Mouse (Mus musculus) A20 (cell line): ENCODE measurements around the gene Gcnt1.
A peak's percentile ranks its signal among the peaks of the same experiment; 100 is the strongest.

ENCODE experiments used
- DNase-seq: peaks from one replicate; pipeline ENCODE4 v3.0.0-alpha.2; 2011; ENCODE audit warnings: low read depth, low spot score

The Gcnt1 gene

DNA sequence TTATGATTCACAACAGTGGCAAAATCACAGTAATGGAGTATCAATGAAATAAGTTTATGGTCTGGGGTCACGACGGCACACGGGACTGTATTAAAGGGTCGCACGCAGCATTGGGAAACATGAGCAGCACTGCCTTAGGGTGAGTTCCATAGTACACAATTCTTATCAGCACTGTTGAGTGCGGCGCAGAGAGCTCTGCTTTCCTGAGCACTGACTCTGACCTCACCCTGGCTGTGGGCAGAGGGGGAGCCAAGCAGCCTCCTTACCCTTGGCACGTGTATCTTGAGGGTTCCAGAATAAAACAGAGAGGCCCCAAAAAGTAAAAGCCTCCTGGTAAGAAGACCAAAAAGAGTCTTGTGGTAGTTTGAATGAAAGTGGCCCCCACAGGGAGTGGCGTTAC, 4.1 kb downstream of the Gcnt1 start:
- no peak for DNase-seq

DNA sequence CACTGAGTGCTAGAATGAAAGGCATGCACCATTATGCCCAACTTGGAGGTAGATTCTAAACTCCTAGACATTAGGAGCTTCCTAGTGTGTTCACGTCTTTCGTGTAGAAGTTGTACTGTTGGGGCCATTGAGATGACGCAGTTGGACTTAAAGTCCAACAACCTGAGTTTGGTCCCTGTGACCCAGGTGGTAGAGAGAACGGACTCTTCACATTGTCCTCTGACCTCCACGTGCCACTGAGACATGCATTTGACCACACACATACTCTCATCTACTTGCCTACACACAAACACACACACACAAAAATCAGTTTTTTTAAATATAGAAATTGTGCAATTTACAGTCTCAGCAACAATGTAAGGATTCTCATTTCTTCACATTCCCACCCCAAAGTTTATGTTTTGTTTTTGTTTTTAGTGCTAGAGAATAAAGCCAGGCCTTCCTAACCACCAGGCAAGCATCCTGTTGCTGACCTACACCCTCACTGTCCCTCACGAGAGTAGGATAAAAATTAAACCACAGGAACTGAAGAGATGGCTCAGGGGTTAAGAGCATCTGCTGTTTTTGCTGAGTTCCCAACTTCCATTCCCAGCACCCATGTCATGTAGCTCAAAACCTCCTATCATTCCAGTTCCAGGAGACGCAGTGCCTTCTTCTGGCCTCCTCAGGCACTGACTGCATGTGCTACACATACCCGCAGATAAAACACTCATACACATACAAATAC, 6.1 kb downstream of the Gcnt1 start:
- no peak for DNase-seq

DNA sequence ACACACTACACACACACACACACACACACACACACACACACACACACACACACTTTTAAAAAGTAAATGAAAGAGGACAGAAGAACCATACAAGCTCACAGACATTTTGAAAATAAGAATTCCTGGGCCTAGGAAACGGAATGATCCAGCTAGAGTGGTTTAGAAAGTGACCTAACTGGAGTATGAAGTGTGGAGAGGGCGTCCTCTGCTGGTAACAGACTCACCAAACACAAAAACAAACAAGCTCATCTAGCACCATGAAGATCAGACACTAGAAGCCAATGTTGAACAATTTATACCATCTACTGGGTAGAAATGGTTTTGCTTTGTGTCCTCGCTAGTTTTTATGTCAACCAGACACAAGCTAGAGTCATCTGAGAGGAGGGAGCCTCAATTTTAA, 7.9 kb downstream of the Gcnt1 start:
- DNase-seq: peak; percentile 55

DNA sequence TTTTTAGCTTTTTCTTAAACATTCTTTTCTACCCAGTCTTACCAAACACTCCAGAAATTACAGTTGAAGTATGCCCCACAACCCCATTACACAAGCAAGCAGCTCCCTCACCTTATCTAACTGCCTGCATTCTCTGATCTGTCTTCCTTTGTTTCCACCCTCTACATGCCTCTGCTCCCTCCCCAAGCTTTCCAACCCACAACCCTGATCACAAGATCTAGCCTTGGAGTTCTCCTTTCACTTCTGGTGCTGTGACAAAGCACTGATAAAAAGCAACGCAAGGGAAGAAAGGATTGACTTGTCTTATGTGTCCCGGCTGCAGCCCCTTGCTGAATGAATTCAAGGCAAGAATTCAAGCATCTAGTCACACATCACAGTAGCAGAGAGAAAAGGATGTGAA, 11.5 kb downstream of the Gcnt1 start:
- no peak for DNase-seq

DNA sequence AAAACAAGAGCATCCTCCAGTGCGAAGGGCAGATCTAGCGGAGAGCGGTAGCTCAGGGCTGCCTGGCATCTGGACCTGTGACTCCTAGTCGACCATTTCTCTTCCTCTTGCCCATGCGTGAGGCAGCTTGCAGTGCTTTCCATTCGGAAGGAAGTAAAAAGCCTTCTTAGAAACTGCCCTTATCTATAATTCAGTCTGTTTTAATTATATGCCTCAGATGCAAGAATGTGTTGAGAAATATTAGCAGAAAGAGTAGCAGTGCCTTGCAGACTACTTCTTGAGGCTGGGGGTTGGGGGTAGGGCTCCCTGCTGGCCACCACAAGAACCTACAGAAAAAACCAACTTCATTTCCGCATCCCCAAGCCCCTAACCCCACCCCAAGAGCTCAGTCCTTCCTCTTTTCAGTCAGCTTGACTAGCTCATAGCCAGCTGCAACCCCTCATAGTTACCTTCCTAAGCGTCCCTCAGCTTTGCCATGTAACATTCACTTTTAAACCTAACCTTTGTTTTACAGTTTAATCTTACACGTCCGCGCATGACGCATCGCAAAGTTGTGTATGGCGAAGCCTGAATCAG, 13.2 kb downstream of the Gcnt1 start:
- peak; percentile 43 for DNase-seq

- no peak for DNase-seq
These were observed 15.3 kb downstream of the Gcnt1 start for GRCm38 (mm10) chr19:17357391-17357790.

DNA sequence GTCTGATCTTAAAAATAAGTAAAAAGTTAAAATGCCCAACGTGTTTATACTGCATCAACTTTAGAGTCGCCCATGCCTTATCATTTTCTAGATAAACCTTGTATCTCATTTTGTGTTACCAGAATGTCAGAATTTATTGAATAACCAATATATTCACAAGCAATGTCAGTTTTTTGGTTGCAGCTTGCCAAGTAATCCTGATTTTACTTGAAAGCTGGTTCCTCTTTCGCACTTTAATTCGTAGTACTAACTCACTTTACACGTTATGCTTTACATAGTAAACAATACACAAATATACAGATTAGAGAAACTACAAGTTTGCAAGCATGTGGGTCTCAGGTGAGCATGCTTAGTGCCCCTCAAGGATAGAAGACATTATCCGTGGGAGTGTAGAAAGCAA, 15.7 kb downstream of the Gcnt1 start:
- no peak for DNase-seq

DNA sequence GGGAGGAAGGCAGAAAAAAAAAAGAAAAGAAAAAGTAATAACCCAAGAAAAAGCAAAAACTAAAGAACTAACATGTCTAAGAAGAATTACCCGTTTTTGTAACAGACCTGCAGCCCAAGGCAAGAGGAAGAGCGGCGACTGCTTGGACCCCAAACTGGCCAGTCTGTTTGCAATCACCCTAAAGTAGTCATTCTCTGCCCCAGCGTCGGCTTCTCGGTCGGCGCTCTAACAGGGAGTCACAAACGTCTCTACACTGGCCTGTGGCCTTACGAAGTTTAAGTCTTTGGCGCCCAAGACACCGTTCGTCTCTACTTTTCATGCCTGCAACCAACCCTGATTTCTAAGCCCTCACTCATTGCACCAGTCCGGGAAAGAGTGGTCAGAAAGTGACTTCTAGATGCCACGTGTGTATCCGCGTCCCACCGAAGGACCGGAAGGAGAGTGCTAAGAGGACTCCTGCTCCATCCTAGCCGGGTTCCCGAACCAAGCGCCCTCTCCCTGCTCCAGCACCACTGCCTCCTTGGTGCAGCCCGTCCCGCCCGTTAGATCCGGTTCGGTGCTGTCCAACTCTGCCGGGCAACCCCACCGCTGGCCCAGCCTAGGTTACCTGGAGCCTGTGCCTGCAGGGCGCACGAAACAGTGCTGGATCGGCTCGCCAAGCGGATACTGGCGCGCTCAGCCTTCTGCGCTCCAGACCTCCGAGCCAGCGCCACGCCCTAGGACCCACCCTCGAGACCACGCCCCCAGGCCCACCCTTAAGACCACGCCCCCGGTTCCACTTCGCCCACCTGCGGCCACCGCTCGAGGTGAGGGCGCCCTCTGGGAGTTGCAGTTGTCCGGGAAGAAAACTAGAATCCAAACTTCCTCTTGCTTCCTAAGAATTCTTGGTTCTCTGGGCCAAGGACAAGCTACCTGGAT, 16.4 kb downstream of the Gcnt1 start:
- DNase-seq: peak; percentile 92

DNA sequence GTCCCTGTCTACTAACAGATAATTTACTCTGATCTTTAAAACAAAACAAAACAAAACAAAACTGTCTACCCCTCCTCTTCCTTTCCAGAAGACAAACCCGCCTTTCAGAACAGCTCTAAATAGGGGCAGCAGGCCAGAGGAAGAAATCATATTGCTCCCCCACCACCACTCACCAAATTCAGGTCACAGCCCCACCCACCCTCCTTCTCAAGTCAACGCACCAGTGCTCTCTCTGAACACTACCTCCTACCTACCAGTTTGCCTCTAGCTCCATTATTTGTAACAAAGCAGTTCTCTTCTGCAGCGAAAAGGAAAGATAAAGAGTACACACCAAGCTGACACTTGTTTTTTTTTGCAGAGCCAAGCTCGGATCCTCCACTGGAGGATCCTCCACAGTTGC, 17.3 kb downstream of the Gcnt1 start:
- peak; percentile 52 for DNase-seq

DNA sequence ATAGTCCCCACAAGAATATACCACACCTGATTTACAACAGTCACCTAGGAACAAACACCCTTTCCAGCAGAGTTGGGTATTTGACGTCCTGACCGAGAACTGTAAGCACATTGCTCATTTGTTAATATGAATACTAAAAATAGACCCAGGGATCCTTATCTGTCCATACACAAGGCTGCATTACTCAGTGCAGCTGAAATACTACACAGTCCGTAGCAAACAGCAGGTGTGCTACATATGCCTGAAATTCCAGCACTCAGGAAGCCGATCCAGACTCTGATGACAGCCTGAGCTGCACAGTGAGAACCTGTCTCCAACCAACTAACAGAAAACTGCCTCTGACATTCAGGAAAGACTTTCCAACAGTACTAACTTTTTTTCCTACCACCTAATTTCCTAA, 17.8 kb downstream of the Gcnt1 start:
- no peak for DNase-seq

DNA sequence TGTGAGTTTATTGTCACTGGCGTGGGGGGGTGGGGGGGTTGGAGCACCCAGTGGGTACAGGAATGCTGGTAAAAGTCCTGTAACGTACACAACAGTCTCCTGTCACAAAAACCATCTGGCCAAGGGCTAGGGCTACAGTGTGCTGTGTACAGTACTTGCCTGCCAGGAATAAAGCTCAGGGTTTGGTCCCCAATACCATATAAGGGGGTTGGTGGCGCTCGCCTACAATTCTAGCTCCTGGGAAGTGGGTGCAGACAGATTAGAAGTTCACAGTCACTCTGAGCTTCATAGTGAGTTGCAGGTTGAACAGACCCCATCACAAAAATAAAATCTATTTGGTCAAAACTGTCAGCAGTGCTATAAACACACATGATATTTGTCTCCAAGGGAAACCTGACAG, 18.3 kb downstream of the Gcnt1 start:
- DNase-seq: no peak

DNA sequence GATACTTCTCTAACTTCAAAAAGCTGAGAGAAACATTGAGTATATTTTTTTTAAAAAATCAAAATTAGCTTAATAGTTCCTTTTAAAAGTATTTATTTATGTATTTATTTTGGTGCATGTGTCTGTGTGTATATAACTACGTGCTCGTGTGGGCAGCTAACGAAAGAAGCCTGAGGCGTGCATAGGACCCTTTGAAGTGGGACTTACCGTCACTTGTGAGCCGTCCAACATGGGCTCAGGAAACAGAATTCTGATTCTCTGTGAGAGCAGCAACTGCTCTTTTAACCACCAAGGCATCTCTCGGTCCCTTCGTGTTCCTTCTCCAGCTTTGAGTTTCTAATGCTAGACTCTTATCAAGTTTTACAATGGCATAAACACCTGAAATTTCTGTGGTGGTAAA, 18.9 kb downstream of the Gcnt1 start:
- DNase-seq: no peak

GRCm38 (mm10) chr19:17347852-17348251, 24.8 kb downstream of the Gcnt1 start:
- peak; percentile 41 for DNase-seq

DNA sequence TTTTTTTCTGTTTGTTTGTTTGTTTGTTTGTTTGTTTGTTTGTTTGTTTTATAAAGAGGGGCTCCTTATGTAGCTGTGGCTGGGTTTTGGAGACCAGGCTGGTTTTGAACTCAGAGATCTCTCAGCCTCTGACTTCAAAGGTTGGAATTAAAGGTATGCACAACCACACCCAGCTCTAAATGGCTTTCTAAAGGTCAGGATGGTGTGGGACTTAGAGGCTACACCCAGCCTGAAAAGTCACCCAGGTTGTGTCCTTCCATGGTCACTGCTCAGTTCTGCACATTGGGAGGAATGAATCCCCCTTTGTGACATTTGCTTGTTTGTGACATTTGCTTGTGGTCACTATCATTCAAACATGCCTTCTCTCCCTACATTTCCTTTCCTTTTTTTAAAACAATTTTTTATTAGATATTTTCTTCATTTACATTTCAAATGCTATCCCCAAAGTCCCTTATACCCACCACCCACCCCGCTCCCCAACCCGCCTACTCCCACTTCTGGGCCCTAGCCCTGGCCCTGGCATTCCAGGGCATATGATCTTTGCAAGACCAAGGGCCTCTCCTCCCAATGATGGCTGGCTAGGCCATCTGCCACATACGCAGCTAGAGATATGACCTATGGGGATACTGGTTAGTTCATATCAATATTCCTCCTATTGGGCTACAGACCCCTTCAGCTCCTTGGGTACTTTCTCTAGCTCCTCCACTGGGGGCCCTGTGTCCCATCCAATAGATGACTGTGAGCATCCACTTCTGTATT, 25.7 kb downstream of the Gcnt1 start:
- no peak for DNase-seq

GRCm38 (mm10) chr19:17344881-17345280, 27.8 kb downstream of the Gcnt1 start:
- DNase-seq: no peak

DNA sequence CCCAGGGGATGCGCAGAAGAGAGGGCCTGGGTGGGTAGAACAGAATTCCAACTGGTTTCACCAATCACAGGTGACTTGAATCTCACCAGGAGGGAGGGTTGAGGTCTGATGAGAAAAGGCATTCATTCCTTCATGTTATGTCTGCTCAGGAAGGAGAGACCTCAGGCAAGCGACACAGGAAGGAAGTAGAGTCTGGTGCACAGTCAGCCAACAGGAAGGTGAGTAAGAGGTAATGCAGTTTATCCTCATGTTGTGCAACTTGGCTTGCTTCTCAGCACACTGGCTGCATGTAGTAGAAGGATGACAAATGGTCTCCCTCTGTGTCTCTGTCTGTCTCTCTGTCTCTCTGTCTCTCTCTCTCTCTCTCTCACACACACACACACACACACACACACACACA, 33.1 kb downstream of the Gcnt1 start:
- DNase-seq: no peak

- DNase-seq: no peak
These were observed 35.5 kb downstream of the Gcnt1 start for GRCm38 (mm10) chr19:17337057-17337679.

DNA sequence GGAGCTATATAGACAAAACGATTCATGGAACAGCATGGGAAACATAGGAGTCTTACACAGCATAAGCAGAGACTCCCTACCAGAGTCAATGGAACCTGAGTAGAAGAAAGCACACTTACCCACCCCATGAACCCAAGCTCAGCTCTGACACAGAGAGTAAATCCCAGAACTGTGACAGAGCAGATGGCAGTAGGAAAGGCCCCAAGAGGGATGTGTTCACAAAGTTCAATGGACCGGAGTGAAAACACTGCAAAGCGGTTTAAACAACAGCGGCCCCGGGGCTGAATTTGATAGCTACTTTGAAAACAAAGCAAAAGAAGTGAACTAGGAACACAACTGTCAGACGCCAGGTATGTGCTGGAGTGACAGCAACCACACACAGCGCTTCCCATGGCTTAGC, 36.0 kb downstream of the Gcnt1 start:
- DNase-seq: no peak

DNA sequence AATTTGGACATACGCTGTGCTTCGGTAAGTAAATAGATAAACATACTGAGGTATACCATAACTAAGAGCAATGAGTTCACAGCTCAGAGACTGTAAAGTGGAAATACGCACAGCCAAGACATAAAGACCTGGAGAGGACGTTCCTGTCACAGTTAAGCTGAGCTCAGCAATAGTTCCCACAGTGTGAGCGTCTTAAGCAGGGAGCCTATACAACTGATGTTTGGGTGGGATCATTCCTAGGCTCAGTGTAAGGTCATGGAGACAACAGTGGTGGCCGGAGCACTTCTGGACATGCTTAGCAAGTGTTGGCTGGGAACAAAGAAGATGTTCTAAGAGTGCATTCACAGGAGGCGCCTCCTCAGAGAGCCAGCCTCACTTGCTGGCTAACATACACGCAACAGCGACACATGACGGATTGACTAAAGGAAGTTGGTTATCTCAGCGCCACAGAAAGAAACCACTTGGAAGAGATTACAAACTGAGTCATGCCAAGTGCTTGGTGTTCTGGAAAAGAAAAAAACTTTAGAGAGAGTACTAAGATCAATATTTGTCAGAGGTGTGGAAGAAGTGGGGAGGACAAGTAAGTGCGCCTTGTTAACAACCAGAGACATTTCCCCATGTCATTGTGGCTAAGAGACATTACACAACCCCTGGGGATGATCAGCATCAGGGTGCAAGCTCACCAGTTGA, 37.9 kb downstream of the Gcnt1 start:
- DNase-seq: no peak

DNA sequence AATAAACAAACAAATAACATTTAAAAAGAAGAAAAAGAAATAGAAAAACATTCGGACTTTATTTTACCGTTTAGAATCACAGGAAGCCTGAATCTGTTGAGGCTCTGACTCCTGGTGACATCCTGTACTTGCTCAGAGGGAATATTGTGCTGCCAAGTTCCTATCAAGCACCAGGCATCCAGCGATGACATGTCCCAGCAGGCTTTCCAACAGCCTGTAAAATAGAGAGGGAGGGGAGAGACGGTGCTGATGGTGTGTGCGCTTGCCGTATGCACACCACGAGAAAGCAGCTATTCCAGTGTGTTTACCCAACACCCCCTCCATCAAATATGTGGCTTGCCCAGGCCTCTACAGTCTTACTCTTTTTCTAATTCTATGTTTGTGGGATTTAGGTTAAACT, 39.6 kb downstream of the Gcnt1 start:
- no peak for DNase-seq

- no peak for DNase-seq
These were observed 43.7 kb downstream of the Gcnt1 start for GRCm38 (mm10) chr19:17328916-17329315.
